18 mouse cellular contexts compared by ENCODE assay signal in genomic region chr1:55891894-55892293, GRCm38 (mm10).
"Had no signal": no experiment of that assay in that cellular context is flagged by ENCODE, and none has a peak within 500 bp of the region (broad histone marks: within the 10 kb centered on the region; RNA-seq: fewer than 3 reads in every experiment).

No protein-coding gene starts in this region.

- H3K36me3 ChIP-seq: midbrain, embryonic 10.5 days; midbrain, embryonic 13.5 days; midbrain, embryonic 15.5 days; neural tube, embryonic 13.5 days; neural tube, embryonic 15.5 days had no signal

- ATAC-seq: midbrain, embryonic 13.5 days; midbrain, embryonic 15.5 days had no signal

- H3K4me2 ChIP-seq: lung, embryonic 14.5 days; midbrain, embryonic 13.5 days; midbrain, embryonic 15.5 days; neural tube, embryonic 13.5 days; neural tube, embryonic 15.5 days had no signal

- H3K27ac ChIP-seq: liver, embryonic 14.5 days; midbrain, embryonic 10.5 days; midbrain, embryonic 13.5 days; midbrain, embryonic 15.5 days; neural tube, embryonic 13.5 days; neural tube, embryonic 15.5 days had no signal

- H3K9me3 ChIP-seq: midbrain, embryonic 10.5 days; midbrain, embryonic 13.5 days; midbrain, embryonic 15.5 days; neural tube, embryonic 13.5 days; neural tube, embryonic 15.5 days had no signal

- H3K9ac ChIP-seq: liver, embryonic 14.5 days; lung, embryonic 14.5 days; midbrain, embryonic 13.5 days; midbrain, embryonic 15.5 days; neural tube, embryonic 13.5 days; neural tube, embryonic 15.5 days had no signal

- H3K4me3 ChIP-seq: midbrain, embryonic 10.5 days; midbrain, embryonic 13.5 days; midbrain, embryonic 15.5 days; myocyte; neural tube, embryonic 13.5 days; neural tube, embryonic 15.5 days had no signal

- H3K4me1 ChIP-seq: neural tube, embryonic 15.5 days had no signal

- DNase-seq: lung, adult 18-20 months; lung, embryonic 14.5 days; lung, postnatal 10 days; lung, postnatal 4 days; retina, postnatal 1 day; right cerebral cortex, postnatal 25 days; right cerebral cortex, postnatal 4 days; spleen, adult 18-20 months; thymus, adult 18-20 months; thymus, postnatal 14 days; thymus, postnatal 36 days had no signal
